Comparison of ENCODE assay signal across 8 mouse cellular contexts in genomic region chr16:36934131-36934840, GRCm38 (mm10). TPM values are rescaled to one million over a fixed set of nuclear protein-coding genes. Genes with fewer than 3 reads are reported as not detected.
DNase-seq lines count a peak whose midpoint lies in the region; ATAC-seq lines count a peak whose summit lies in the region.

No protein-coding gene starts in this region.

- H3K9ac ChIP-seq in neural tube, embryonic 15.5 days (replicated peaks) = no peak overlapping the region

- no peak for ATAC-seq in neural tube, embryonic 15.5 days (ENCODE audit: low FRiP score)

- no peaks in the 10 kb centered on the region for H3K27me3 ChIP-seq in neural tube, embryonic 15.5 days (replicated peaks)
- H3K27me3 ChIP-seq in splenic B cell, adult 2 months (ENCODE audit: control insufficient read depth, insufficient read depth, low read length, poor library complexity, severe bottlenecking) = no peaks in the 10 kb centered on the region

- no peaks in the 10 kb centered on the region for H3K4me1 ChIP-seq in neural tube, embryonic 15.5 days

- DNase-seq in neural tube, embryonic 10.5 days (ENCODE audit: extremely low spot score, low spot score) = peak; percentile 4
- DNase-seq in c-Kit-positive CD71-positive TER-119-negative erythroid progenitor cells, embryonic 14.5 days (ENCODE audit: low read depth) = peak; percentile 15
- DNase-seq in kidney, postnatal 14 days = peak; percentile 33
- DNase-seq in splenic B cell, adult 2 months (ENCODE audit: low read depth, low spot score) = peak; percentile 67
- no peak for DNase-seq in frontal cortex, postnatal 25 days (ENCODE audit: low spot score in 2 of 2)
- DNase-seq in gastrocnemius, postnatal 4 days (ENCODE audit: low spot score in 2 of 2) = no peak
- no peak for DNase-seq in left cerebral cortex, postnatal 25 days (ENCODE audit: low spot score in 2 of 2)

- no peak overlapping the region for H3K27ac ChIP-seq in neural tube, embryonic 15.5 days (replicated peaks)

- 79% methylated on average over 6 of the region's 6 CpGs for WGBS in neural tube, embryonic 15.5 days

- no peak overlapping the region for H3K4me2 ChIP-seq in neural tube, embryonic 15.5 days

- no peaks in the 10 kb centered on the region for H3K9me3 ChIP-seq in neural tube, embryonic 15.5 days (replicated peaks)

- intact Hi-C loops in left cerebral cortex, postnatal 25 days (cut with DNase I) = no loop called here

- peaks cover 43% of the 10 kb centered on the region for H3K36me3 ChIP-seq in neural tube, embryonic 15.5 days
- peaks cover 4% of the 10 kb centered on the region; the same call in 1 of the 2 replicates for H3K36me3 ChIP-seq in splenic B cell, adult 2 months (ENCODE audit: control insufficient read depth, insufficient read depth, low read length, poor library complexity, severe bottlenecking)

- H3K4me3 ChIP-seq in neural tube, embryonic 15.5 days (replicated peaks) = no peak overlapping the region

RNA-seq across cellular contexts. Expression of gene Hcls1, which starts 0.5 kb away (rescaled TPM):
- polyA plus RNA-seq in neural tube, embryonic 15.5 days (2015; fragmentation: Nextera tagmentation; extraction: Ambion mirVana) = 2.5 and 15.1 TPM in 2 replicates
- total RNA-seq in gastrocnemius, postnatal 4 days (2021) = 1 to 10 TPM; 7.2 to 8.3 TPM
- 1 to 10 TPM; 4.3 to 4.8 TPM for total RNA-seq in left cerebral cortex, postnatal 25 days (2021)

RNA-seq across cellular contexts. Expression of gene Fbxo40, which starts 56.0 kb away (rescaled TPM):
- polyA plus RNA-seq in neural tube, embryonic 15.5 days (2015; fragmentation: Nextera tagmentation; extraction: Ambion mirVana) = 0.03 TPM in 1 of 2 replicates, not detected in the other
- total RNA-seq in gastrocnemius, postnatal 4 days (2021) = 10 to 100 TPM in 1 of 2 experiments, 1 to 10 TPM in 1; 9.6 to 13.1 TPM
- under 1 TPM; 0.43 to 0.80 TPM for total RNA-seq in left cerebral cortex, postnatal 25 days (2021)

RNA-seq across cellular contexts. Expression of gene Golgb1, which starts 59.3 kb away (rescaled TPM):
- polyA plus RNA-seq in neural tube, embryonic 15.5 days (2015; fragmentation: Nextera tagmentation; extraction: Ambion mirVana) = 77.8 and 80.4 TPM in 2 replicates
- total RNA-seq in gastrocnemius, postnatal 4 days (2021) = 10 to 100 TPM; 40.0 to 42.9 TPM
- total RNA-seq in left cerebral cortex, postnatal 25 days (2021) = 10 to 100 TPM; 67.6 to 75.4 TPM

RNA-seq across cellular contexts. Expression of gene Eaf2, which starts 59.5 kb away (rescaled TPM):
- polyA plus RNA-seq in neural tube, embryonic 15.5 days (2015; fragmentation: Nextera tagmentation; extraction: Ambion mirVana) = 0.50 and 1.1 TPM in 2 replicates
- under 1 TPM; 0.39 to 0.93 TPM for total RNA-seq in gastrocnemius, postnatal 4 days (2021)
- total RNA-seq in left cerebral cortex, postnatal 25 days (2021) = 1 to 10 TPM in 1 of 2 experiments, under 1 TPM in 1; 0.82 to 1.4 TPM

Comparison
In these comparisons a context has a peak if more than half of its experiments do, and no peak if none do; other contexts are left out.
1. DNase-seq: peak in neural tube, embryonic 10.5 days (single experiment), c-Kit-positive CD71-positive TER-119-negative erythroid progenitor cells, embryonic 14.5 days (single experiment), kidney, postnatal 14 days (single experiment) and splenic B cell, adult 2 months (single experiment); none in frontal cortex, postnatal 25 days (0 of 2), gastrocnemius, postnatal 4 days (0 of 2) and left cerebral cortex, postnatal 25 days (0 of 2).
2. RNA of gene Fbxo40, which starts 56.0 kb away (total RNA-seq): 9.6 to 13.1 TPM in gastrocnemius, postnatal 4 days; 0.43 to 0.80 TPM in left cerebral cortex, postnatal 25 days; every median in the first group is over 4 times any median in the second.